Mouse (Mus musculus) liver, embryonic 12.5 days (tissue): ENCODE measurements around the gene March2. TPM values are rescaled to one million over a fixed set of nuclear protein-coding genes. Genes with fewer than 3 reads are reported as not detected.

ENCODE experiments used
- ATAC-seq: fragments of 200-750 bp; cut with Nextera tagmentation; 2 replicates; pipeline ENCODE4 v1.8.0; 2017; ENCODE audit warnings: moderate number of reproducible peaks, mild to moderate bottlenecking, moderate library complexity
- H3K27ac ChIP-seq: fragments of 300-500 bp; sonication (generic); 2 replicates; pipeline ENCODE4 v1.5.1; 2016; ENCODE audit warnings: mild to moderate bottlenecking
- H3K27me3 ChIP-seq: fragments of 300-500 bp; sonication (generic); replicated peaks from 2 replicates; pipeline ENCODE4 v1.6.1; 2016; ENCODE audit warnings: mild to moderate bottlenecking, moderate library complexity
- H3K36me3 ChIP-seq: fragments of 300-500 bp; sonication (generic); 2 replicates; pipeline ENCODE4 v1.6.1; 2016; ENCODE audit warnings: mild to moderate bottlenecking, moderate library complexity
- H3K4me1 ChIP-seq: fragments of 300-500 bp; sonication (generic); 2 replicates; pipeline ENCODE4 v1.6.1; 2016
- H3K4me2 ChIP-seq: fragments of 300-500 bp; sonication (generic); 2 replicates; pipeline ENCODE4 v1.6.1; 2016; ENCODE audit warnings: mild to moderate bottlenecking, moderate library complexity
- H3K4me3 ChIP-seq: fragments of 300-500 bp; sonication (generic); 2 replicates; pipeline ENCODE4 v1.5.1; 2016; ENCODE audit warnings: mild to moderate bottlenecking, moderate library complexity
- H3K9ac ChIP-seq: fragments of 300-500 bp; sonication (generic); 2 replicates; pipeline ENCODE4 v1.6.1; 2016; ENCODE audit warnings: mild to moderate bottlenecking, moderate library complexity
- H3K9me3 ChIP-seq: fragments of 300-500 bp; sonication (generic); replicated peaks from 2 replicates; pipeline ENCODE4 v1.6.1; 2016; ENCODE audit warnings: mild to moderate bottlenecking, moderate library complexity
- WGBS: fragments of 180-500 bp; shearing (Covaris S2); methylation state at CpG from one replicate; pipeline ENCODE4 v1.1.7; 2016; ENCODE audit not compliant: insufficient replicate concordance; 5-methylcytosine and 5-hydroxymethylcytosine counted together
- polyA plus RNA-seq: library from polyadenylated mRNA; unstranded; fragments of >200 nt; fragmentation: Nextera tagmentation; extraction: Ambion mirVana; gene quantifications from 2 replicates; pipeline ENCODE4 v1.2.1, GENCODE M21; 2016

Gene March2
- 196 and 205 TPM in 2 replicates for polyA plus RNA-seq

DNA sequence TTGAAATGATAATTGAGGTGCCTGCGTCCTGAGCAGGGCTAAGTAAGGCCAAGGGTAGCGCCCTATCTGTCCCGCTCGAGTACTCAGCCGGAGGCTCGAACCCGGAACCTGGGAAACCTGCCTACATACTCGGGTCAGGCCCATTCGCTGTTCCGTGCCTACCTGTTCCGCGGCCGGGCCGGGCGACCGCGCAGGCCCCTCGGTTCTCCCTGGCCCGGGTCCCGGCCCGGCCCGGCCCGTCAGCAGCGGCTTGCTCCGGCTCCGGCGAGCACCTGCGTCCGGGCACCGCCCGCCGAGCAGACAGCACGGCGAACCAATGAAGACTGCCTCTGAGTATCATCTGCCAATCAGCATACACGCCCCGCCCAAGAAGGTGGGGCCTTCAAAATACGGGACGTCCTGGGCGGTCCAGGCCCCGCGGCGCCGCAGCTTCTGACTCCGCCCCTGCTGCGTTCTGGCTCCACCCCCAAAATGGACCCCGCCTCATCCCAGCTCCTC lies at the start of gene March2:
Gene March2, minus strand, starts transcription at position 287 of the 498 bp plus-strand sequence.
- ATAC-seq: peak; percentile 97
- no peaks in the 10 kb centered on the region for H3K27me3 ChIP-seq
- peak within 1 kb of the TSS; percentile 73 for H3K4me2 ChIP-seq
- no peaks in the 10 kb centered on the region for H3K9me3 ChIP-seq
- H3K36me3 ChIP-seq: peaks cover 29% of the 10 kb centered on the region
- peak within 1 kb of the TSS; percentile 92 for H3K9ac ChIP-seq
- H3K27ac ChIP-seq: peak within 1 kb of the TSS; percentile 96
- under 1% methylated on average over 46 of the region's 46 CpGs for WGBS
- peak within 1 kb of the TSS; percentile 91 for H3K4me3 ChIP-seq
- peaks cover 55% of the 10 kb centered on the region for H3K4me1 ChIP-seq

DNA sequence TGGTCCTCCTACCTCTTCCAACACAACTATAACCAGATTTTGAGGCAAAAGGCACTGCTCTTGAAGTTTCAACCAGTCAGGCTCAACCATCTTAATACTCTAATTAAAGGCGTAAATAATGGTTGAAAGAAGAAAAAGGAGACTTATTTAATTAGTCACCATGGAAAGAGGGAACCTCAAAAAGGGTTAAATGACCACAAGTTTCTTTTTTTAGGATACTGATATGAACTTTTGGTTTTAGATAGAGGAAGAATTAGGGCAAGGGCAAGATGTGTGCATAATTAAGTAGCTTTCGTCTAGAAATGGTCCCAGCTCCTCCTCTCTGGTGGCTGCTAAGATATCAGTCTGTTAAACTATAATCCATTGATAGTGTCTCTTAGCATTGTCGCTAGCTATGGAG lies 47.9 kb upstream of the March2 start:
- H3K4me3 ChIP-seq: no peak overlapping the region
- no peaks in the 10 kb centered on the region for H3K36me3 ChIP-seq
- H3K4me1 ChIP-seq: peaks cover 3% of the 10 kb centered on the region; the same call in 1 of the 2 replicates
- H3K4me2 ChIP-seq: no peak overlapping the region
- H3K27ac ChIP-seq: no peak overlapping the region
- peaks cover 5% of the 10 kb centered on the region for H3K27me3 ChIP-seq
- no peaks in the 10 kb centered on the region for H3K9me3 ChIP-seq
- 46% methylated on average over 3 of the region's 3 CpGs for WGBS
- no peak for ATAC-seq
- H3K9ac ChIP-seq: no peak overlapping the region

DNA sequence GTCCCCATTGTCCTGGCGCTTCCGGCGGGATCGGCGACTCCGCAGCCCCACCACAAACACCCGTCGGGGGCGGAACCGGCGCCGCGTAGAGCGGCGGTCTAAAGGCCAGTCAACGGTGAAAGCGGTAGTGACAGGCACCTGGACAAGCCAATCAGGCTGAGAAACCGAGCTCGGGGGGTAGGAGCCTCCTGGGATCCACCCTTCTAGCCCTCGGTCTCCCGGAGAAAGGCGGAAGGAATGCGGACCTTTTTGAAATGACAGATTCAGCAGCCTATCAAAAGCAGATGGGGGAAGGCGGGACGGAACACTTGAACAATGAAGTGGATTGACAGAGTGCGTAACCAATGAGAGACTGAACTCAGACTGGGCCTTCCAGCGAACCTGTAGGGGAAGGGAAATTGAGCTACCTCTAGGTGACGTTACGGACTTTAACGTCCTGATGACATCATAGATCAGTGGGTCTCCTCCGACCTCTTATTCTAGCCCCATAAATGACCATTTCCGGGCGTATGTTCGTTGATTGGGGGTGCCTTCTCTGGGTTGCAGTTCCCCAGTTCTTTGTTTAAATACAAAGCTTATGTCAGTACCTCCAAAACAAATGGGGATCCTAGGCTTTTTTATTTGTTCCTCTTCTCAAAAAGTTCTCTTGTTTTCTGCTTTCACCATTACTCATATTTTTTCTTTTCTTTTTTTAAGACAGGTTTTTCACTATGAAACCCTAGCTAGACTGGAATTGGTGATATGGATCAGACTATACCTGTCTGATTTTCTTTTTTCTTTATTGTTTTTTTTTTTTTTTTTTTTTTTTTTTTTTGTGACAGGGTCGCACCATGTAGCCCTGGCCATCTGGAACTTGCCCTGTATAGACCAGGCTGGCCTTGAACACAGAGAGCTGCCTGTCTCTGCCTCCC lies 42.0 kb upstream of the March2 start, which contains the start of gene Rab11b:
Gene Rab11b, minus strand, starts transcription at position 276 of the 911 bp plus-strand sequence.
- Histone ChIP-seq H3K36me3 (peaks cover 29% of the 10 kb centered on the region), H3K9me3 (no peaks in the 10 kb centered on the region), H3K27ac (peak within 1 kb of the TSS; percentile 100), H3K27me3 (no peaks in the 10 kb centered on the region), H3K4me1 (peaks cover 46% of the 10 kb centered on the region), H3K4me2 (peak within 1 kb of the TSS; percentile 82), H3K9ac (peak within 1 kb of the TSS; percentile 96), H3K4me3 (peak within 1 kb of the TSS; percentile 87)
- 2% methylated on average over 35 of the region's 35 CpGs for WGBS
- peak; percentile 98 for ATAC-seq

DNA sequence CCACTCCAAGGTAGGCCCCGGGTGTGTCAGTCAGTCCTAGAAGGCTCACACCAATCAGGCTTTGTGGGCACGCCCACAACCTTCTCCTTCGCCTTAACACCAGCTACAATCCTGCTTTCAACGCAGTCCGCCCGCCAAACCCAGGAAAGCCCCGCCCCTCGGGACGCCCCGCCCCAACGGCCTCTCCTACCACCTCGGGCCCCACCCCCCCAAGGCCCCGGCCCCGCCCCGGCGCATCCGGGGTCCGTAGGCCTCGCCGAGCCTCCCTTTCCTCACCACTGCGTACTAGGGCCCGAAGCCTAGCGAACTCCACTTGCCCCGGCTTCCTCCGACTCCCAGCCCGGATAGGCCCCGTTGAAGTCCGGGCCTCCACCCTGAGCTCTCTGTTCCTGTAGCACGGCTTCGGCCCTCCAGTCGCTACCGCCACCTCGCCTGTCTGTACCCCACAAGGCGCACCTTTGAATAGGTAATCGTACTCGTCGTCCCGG lies 41.3 kb upstream of the March2 start:
- Histone ChIP-seq H3K9me3 (no peaks in the 10 kb centered on the region), H3K4me2 (peak overlapping the region; percentile 82), H3K36me3 (peaks cover 33% of the 10 kb centered on the region), H3K9ac (peak overlapping the region; percentile 96), H3K27ac (peak overlapping the region; percentile 100), H3K4me3 (peak overlapping the region; percentile 87), H3K27me3 (no peaks in the 10 kb centered on the region), H3K4me1 (peaks cover 51% of the 10 kb centered on the region)
- ATAC-seq: peak; percentile 78
- under 1% methylated on average over 38 of the region's 38 CpGs for WGBS

DNA sequence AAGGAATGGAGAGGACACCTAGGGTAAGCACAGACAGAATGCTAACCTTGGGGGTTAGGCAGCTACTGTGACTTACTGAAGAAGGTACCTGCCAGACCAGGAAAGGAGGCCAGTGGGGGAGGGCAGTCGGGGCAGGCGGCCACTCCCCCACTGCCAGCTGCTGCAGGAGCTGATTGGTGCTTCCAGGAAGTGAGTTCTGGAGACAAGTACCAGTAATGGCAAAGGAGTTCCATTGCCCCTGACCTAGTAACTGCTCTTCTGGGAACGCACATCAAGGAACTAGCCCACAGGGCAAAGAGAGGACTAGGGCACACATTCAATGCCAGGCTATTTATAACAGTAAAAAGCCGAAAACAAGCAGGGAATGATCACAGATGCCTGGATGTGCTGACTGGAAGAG lies 38.8 kb upstream of the March2 start:
- no peaks in the 10 kb centered on the region for H3K27me3 ChIP-seq
- H3K4me1 ChIP-seq: peaks cover 68% of the 10 kb centered on the region
- WGBS: 49% methylated on average over 4 of the region's 4 CpGs
- H3K4me2 ChIP-seq: peak overlapping the region; percentile 17
- no peak overlapping the region for H3K4me3 ChIP-seq
- no peak for ATAC-seq
- peak overlapping the region; percentile 35; the same call in 1 of the 2 replicates for H3K9ac ChIP-seq
- H3K36me3 ChIP-seq: peaks cover 54% of the 10 kb centered on the region
- H3K27ac ChIP-seq: peak overlapping the region; percentile 46; the same call in 1 of the 2 replicates
- H3K9me3 ChIP-seq: no peaks in the 10 kb centered on the region

DNA sequence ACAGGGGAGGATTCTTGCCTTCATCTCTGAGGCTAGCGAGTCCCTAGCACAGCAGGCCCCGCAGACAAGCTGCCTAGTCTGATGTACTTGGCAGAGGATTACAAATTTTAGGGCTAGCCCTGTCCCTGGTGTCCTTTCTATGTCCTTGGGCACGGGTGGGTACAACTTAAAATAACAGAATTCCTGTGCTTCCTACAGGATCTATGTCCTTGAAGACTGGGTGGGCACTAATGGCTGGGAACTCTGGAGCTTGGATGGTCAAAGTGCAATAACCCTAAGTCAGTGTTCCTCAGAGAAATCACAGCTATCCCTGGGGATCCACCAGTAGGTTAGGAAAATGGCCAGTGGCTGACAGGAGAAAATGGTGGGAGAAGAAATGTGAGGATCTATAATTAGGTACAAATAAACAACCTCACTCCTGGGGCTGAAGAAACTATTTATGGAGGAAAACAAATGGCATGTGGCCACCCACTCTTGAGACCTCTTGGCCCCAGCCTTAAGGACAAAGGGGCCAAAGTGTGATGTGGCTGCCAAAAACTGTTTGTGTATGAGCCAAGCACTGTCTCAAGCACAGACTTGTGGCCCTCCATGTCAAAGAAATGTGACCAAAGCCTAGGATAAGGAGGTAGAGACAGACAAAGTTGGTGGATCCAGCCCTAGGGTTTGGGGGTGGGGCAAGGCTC lies 37.8 kb upstream of the March2 start:
- WGBS: 88% methylated on average over 3 of the region's 3 CpGs
- H3K9me3 ChIP-seq: no peaks in the 10 kb centered on the region
- H3K4me1 ChIP-seq: peaks cover 73% of the 10 kb centered on the region

DNA sequence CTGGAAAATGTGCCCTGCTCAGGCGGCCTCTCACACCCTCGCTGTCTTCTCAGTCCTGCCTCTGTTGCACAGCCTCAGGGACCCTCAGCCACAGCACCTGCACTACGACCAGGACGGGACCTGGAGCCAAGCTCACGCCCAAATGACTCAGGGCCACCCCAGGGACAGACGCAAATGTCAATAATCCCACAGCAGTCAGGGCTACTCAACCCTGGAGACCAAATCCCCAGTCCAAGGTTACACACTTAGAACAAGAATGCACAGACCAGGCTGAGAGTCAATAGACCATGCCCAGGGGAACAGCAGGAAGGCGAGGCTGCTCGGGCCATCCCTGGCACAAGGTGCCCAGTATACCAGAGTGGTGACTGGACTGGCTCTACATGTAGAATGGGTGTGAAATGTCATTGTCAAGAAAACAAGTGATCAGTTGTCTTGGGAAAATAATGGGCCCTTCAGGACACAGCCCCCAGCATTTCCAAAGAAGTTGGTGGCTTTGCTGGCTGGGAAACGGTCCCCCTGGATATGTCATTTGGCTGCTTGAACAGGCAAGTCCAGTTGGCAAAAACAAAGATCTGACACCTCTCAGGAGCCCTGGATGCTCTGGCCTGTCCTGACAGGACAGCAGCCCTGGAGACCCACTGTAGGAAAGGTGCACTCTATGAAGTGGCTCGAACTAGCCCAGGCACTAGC lies 37.1 kb upstream of the March2 start:
- Histone ChIP-seq H3K27ac (no peak overlapping the region), H3K4me2 (no peak overlapping the region), H3K36me3 (peaks cover 67% of the 10 kb centered on the region), H3K27me3 (no peaks in the 10 kb centered on the region), H3K4me1 (peaks cover 73% of the 10 kb centered on the region), H3K9me3 (no peaks in the 10 kb centered on the region), H3K9ac (no peak overlapping the region), H3K4me3 (no peak overlapping the region)
- no peak for ATAC-seq
- WGBS: 85% methylated on average over 10 of the region's 10 CpGs

More for the DNA sequence above, 37.8 kb upstream of the March2 start:
- Histone ChIP-seq H3K4me2 (no peak overlapping the region), H3K27me3 (no peaks in the 10 kb centered on the region), H3K36me3 (peaks cover 60% of the 10 kb centered on the region), H3K4me3 (no peak overlapping the region), H3K9ac (no peak overlapping the region), H3K27ac (no peak overlapping the region)
- no peak for ATAC-seq

DNA sequence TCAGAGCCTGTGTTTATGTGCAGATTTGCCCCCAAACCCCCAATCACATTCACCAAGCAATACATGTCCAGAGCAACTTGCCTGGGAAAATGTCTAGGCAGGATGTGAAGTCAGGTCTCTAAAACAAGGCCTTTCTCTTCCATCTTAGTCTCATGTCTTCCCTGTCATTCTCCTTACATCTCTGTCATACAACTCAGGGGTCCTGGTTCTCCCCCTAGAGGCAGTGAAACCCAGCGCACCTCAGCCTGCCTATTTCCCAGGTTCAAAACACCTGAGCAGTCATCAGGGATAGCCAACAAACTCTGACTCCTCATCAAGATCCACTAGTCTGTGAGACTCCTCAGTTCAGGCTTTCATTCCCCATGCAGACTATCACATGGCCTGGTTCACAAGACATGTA lies 36.2 kb upstream of the March2 start:
- H3K27ac ChIP-seq: no peak overlapping the region
- no peak for ATAC-seq
- no peak overlapping the region for H3K4me2 ChIP-seq
- H3K9ac ChIP-seq: 0 out of 2 replicates have a peak overlapping the region, but pooled peaks have one; percentile 3
- H3K4me1 ChIP-seq: peaks cover 73% of the 10 kb centered on the region
- no peaks in the 10 kb centered on the region for H3K9me3 ChIP-seq
- no peaks in the 10 kb centered on the region for H3K27me3 ChIP-seq
- H3K36me3 ChIP-seq: peaks cover 76% of the 10 kb centered on the region
- no peak overlapping the region for H3K4me3 ChIP-seq
- 90% methylated on average over 1 of the region's 1 CpGs for WGBS

DNA sequence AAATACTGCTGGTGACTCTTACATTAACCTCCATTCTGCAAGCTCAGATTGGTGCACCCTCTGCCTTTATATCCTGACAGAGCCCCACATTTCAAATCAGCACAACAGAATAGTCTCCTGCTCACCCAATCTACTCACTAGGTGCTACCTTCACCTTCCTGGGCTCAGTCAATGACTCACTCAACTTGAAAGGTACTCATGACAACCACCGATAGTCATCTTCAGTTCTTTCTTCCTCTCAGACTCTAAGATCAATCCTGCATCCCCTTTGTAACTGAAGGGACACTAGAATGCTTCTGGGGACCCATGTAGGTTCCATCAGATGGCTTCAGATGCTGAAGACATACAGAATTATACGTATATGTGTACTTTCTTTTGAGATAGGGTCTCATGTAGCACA lies 33.8 kb upstream of the March2 start:
- no peak overlapping the region for H3K4me2 ChIP-seq
- H3K4me1 ChIP-seq: peaks cover 50% of the 10 kb centered on the region
- H3K9me3 ChIP-seq: no peaks in the 10 kb centered on the region
- no peaks in the 10 kb centered on the region for H3K27me3 ChIP-seq
- no peak for ATAC-seq
- H3K9ac ChIP-seq: no peak overlapping the region
- no peak overlapping the region for H3K4me3 ChIP-seq
- WGBS: 92% methylated on average over 2 of the region's 2 CpGs
- H3K36me3 ChIP-seq: peaks cover 87% of the 10 kb centered on the region
- no peak overlapping the region for H3K27ac ChIP-seq

DNA sequence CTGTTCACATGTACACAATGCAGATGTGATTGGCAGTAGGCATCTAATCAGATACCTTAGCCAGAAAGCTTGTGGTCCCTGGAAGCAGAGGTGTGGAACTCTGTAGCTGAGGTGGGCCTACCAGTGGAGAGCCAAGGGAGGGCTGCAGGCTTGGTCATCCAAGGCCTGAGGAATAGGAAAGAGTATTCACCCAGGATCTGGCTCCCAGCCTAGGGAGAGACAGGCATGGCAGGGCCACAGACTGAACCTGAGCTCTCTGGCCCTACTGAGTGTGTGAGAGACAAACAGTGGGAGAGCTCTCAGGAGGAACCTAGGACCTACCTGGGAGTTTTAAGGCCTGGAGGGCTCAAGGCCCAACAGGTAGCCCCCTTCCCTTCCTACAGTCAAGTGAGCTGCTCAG lies 32.7 kb upstream of the March2 start:
- no peak overlapping the region for H3K27ac ChIP-seq
- peaks cover 41% of the 10 kb centered on the region for H3K4me1 ChIP-seq
- no peak overlapping the region for H3K4me2 ChIP-seq
- H3K36me3 ChIP-seq: peaks cover 86% of the 10 kb centered on the region
- no peak for ATAC-seq
- H3K4me3 ChIP-seq: no peak overlapping the region
- no peaks in the 10 kb centered on the region for H3K27me3 ChIP-seq
- no peak overlapping the region for H3K9ac ChIP-seq
- H3K9me3 ChIP-seq: no peaks in the 10 kb centered on the region

DNA sequence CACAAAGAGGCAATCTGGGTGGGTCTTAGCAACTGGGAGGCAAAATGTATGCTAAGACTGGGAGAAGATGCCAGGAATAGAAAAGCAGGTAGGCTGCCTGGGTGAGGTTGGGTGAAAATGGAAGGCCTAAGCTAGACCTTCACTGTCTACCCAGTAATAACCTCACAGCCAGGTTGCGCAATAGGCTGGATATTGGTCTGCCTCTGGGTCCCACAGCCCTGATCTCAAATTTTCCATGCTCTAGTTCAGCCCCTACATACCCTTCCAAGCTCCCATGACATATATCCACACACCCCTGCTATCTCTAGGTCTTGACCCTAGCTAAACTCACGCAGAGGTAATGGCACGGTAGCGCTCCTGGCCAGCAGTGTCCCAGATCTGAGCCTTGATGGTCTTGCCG lies 31.0 kb upstream of the March2 start:
- Histone ChIP-seq H3K9me3 (no peaks in the 10 kb centered on the region), H3K4me2 (no peak overlapping the region), H3K36me3 (peaks cover 86% of the 10 kb centered on the region), H3K9ac (no peak overlapping the region), H3K4me3 (no peak overlapping the region), H3K4me1 (peaks cover 31% of the 10 kb centered on the region), H3K27me3 (no peaks in the 10 kb centered on the region), H3K27ac (no peak overlapping the region)
- ATAC-seq: no peak
- 94% methylated on average over 5 of the region's 5 CpGs for WGBS
